Mouse (Mus musculus): ENCODE data around the gene Tmem235. TPM values are rescaled to one million over a fixed set of nuclear protein-coding genes. Genes with fewer than 3 reads are reported as not detected.
A peak's percentile ranks its signal among the peaks of the same experiment; 100 is the strongest.

Gene Tmem235
- polyA plus RNA-seq, 1 experiment from 2014 or later = not detected

- no peaks in the 10 kb centered on the region for H3K9me3 ChIP-seq (replicated peaks; ENCODE audit: control insufficient read depth, low read length)
- peaks cover 3% of the 10 kb centered on the region; the same call in 1 of the 2 replicates for H3K4me1 ChIP-seq (ENCODE audit: control insufficient read depth, insufficient read depth, low read length)
- H3K4me3 ChIP-seq (ENCODE audit: low read depth, low read length) = no peak overlapping the region
- H3K4me2 ChIP-seq (ENCODE audit: low read depth, low read length) = no peak overlapping the region
- H3K36me3 ChIP-seq (replicated peaks; ENCODE audit: control insufficient read depth, insufficient read depth, low read depth, low read length) = no peaks in the 10 kb centered on the region
- H3K9ac ChIP-seq (replicated peaks; ENCODE audit: low read length) = no peak overlapping the region
- ATAC-seq (replicated peaks; ENCODE audit: insufficient number of reproducible peaks, low FRiP score, low TSS enrichment, low read depth) = no peak
- no peak for DNase-seq (ENCODE audit: low spot score)
- 62% methylated on average over 12 of the region's 12 CpGs for WGBS
- H3K27ac ChIP-seq (replicated peaks; ENCODE audit: low read depth, low read length) = no peak overlapping the region
- H3K27me3 ChIP-seq (ENCODE audit: control insufficient read depth, insufficient read depth, low read length) = no peaks in the 10 kb centered on the region
Observed at GRCm38 (mm10) chr11:117871911-117872584, 11.5 kb downstream of the Tmem235 start.

- H3K27me3 ChIP-seq (ENCODE audit: control insufficient read depth, insufficient read depth, low read length) = no peaks in the 10 kb centered on the region
- H3K4me3 ChIP-seq (ENCODE audit: low read depth, low read length) = peak within 1 kb of the TSS; percentile 71
- H3K4me1 ChIP-seq (ENCODE audit: control insufficient read depth, insufficient read depth, low read length) = peaks cover 3% of the 10 kb centered on the region; the same call in 1 of the 2 replicates
- H3K9me3 ChIP-seq (replicated peaks; ENCODE audit: control insufficient read depth, low read length) = no peaks in the 10 kb centered on the region
- peak; percentile 57 for ATAC-seq (replicated peaks; ENCODE audit: insufficient number of reproducible peaks, low FRiP score, low TSS enrichment, low read depth)
- peak within 1 kb of the TSS; percentile 73 for H3K9ac ChIP-seq (replicated peaks; ENCODE audit: low read length)
- H3K27ac ChIP-seq (replicated peaks; ENCODE audit: low read depth, low read length) = no peak within 1 kb of the TSS; the same call in 1 of the 2 replicates
- H3K4me2 ChIP-seq (ENCODE audit: low read depth, low read length) = peak within 1 kb of the TSS; percentile 99
- H3K36me3 ChIP-seq (replicated peaks; ENCODE audit: control insufficient read depth, insufficient read depth, low read depth, low read length) = no peaks in the 10 kb centered on the region
- DNase-seq (ENCODE audit: low spot score) = peak; percentile 92
- 1% methylated on average over 51 of the region's 51 CpGs for WGBS
Observed at GRCm38 (mm10) chr11:117872861-117873608, 12.5 kb downstream of the Tmem235 start, which contains the start of gene Tha1. Gene Tha1, minus strand, starts transcription at chr11:117873481.

- no peaks in the 10 kb centered on the region for H3K9me3 ChIP-seq (replicated peaks; ENCODE audit: control insufficient read depth, low read length)
- H3K4me2 ChIP-seq (ENCODE audit: low read depth, low read length) = no peak overlapping the region
- no peak for ATAC-seq (replicated peaks; ENCODE audit: insufficient number of reproducible peaks, low FRiP score, low TSS enrichment, low read depth)
- 62% methylated on average over 4 of the region's 4 CpGs for WGBS
- H3K4me3 ChIP-seq (ENCODE audit: low read depth, low read length) = no peak overlapping the region
- H3K4me1 ChIP-seq (ENCODE audit: control insufficient read depth, insufficient read depth, low read length) = peaks cover 9% of the 10 kb centered on the region
- H3K27me3 ChIP-seq (ENCODE audit: control insufficient read depth, insufficient read depth, low read length) = no peaks in the 10 kb centered on the region; the same call in 1 of the 2 replicates
- no peaks in the 10 kb centered on the region for H3K36me3 ChIP-seq (replicated peaks; ENCODE audit: control insufficient read depth, insufficient read depth, low read depth, low read length)
- no peak overlapping the region for H3K27ac ChIP-seq (replicated peaks; ENCODE audit: low read depth, low read length)
- no peak for DNase-seq (ENCODE audit: low spot score)
- no peak overlapping the region for H3K9ac ChIP-seq (replicated peaks; ENCODE audit: low read length)
Observed at GRCm38 (mm10) chr11:117874419-117874818, 13.9 kb downstream of the Tmem235 start.

GRCm38 (mm10) chr11:117875681-117876080 is 15.1 kb downstream of the Tmem235 start:
- Histone ChIP-seq H3K4me3 (ENCODE audit: low read depth, low read length) (no peak overlapping the region), H3K27ac (replicated peaks; ENCODE audit: low read depth, low read length) (no peak overlapping the region), H3K27me3 (ENCODE audit: control insufficient read depth, insufficient read depth, low read length) (no peaks in the 10 kb centered on the region; the same call in 1 of the 2 replicates), H3K4me2 (ENCODE audit: low read depth, low read length) (no peak overlapping the region), H3K36me3 (replicated peaks; ENCODE audit: control insufficient read depth, insufficient read depth, low read depth, low read length) (no peaks in the 10 kb centered on the region), H3K9me3 (replicated peaks; ENCODE audit: control insufficient read depth, low read length) (no peaks in the 10 kb centered on the region), H3K9ac (replicated peaks; ENCODE audit: low read length) (no peak overlapping the region), H3K4me1 (ENCODE audit: control insufficient read depth, insufficient read depth, low read length) (peaks cover 9% of the 10 kb centered on the region)
- ATAC-seq (replicated peaks; ENCODE audit: insufficient number of reproducible peaks, low FRiP score, low TSS enrichment, low read depth) = no peak
- DNase-seq (ENCODE audit: low spot score) = no peak
- WGBS = 17% methylated on average over 6 of the region's 6 CpGs

- Histone ChIP-seq H3K4me2 (ENCODE audit: low read depth, low read length) (no peak overlapping the region; the same call in 1 of the 2 replicates), H3K27ac (replicated peaks; ENCODE audit: low read depth, low read length) (no peak overlapping the region), H3K9ac (replicated peaks; ENCODE audit: low read length) (no peak overlapping the region), H3K4me1 (ENCODE audit: control insufficient read depth, insufficient read depth, low read length) (peaks cover 8% of the 10 kb centered on the region; the same call in 1 of the 2 replicates), H3K4me3 (ENCODE audit: low read depth, low read length) (no peak overlapping the region), H3K27me3 (ENCODE audit: control insufficient read depth, insufficient read depth, low read length) (no peaks in the 10 kb centered on the region; the same call in 1 of the 2 replicates), H3K36me3 (replicated peaks; ENCODE audit: control insufficient read depth, insufficient read depth, low read depth, low read length) (no peaks in the 10 kb centered on the region), H3K9me3 (replicated peaks; ENCODE audit: control insufficient read depth, low read length) (no peaks in the 10 kb centered on the region)
- no peak; the same call in 1 of the 2 replicates for ATAC-seq (replicated peaks; ENCODE audit: insufficient number of reproducible peaks, low FRiP score, low TSS enrichment, low read depth)
- WGBS = 30% methylated on average over 13 of the region's 13 CpGs
- DNase-seq (ENCODE audit: low spot score) = no peak
Observed at GRCm38 (mm10) chr11:117877917-117878745, 17.6 kb downstream of the Tmem235 start.

GRCm38 (mm10) chr11:117878892-117879291 is 18.3 kb downstream of the Tmem235 start:
- no peak overlapping the region for H3K4me3 ChIP-seq (ENCODE audit: low read depth, low read length)
- no peaks in the 10 kb centered on the region; the same call in 1 of the 2 replicates for H3K27me3 ChIP-seq (ENCODE audit: control insufficient read depth, insufficient read depth, low read length)
- H3K4me2 ChIP-seq (ENCODE audit: low read depth, low read length) = peak overlapping the region; percentile 4; the same call in 1 of the 2 replicates
- H3K27ac ChIP-seq (replicated peaks; ENCODE audit: low read depth, low read length) = no peak overlapping the region
- peak; percentile 18 for DNase-seq (ENCODE audit: low spot score)
- no peaks in the 10 kb centered on the region for H3K36me3 ChIP-seq (replicated peaks; ENCODE audit: control insufficient read depth, insufficient read depth, low read depth, low read length)
- no peaks in the 10 kb centered on the region for H3K9me3 ChIP-seq (replicated peaks; ENCODE audit: control insufficient read depth, low read length)
- no peak overlapping the region for H3K9ac ChIP-seq (replicated peaks; ENCODE audit: low read length)
- peaks cover 8% of the 10 kb centered on the region; the same call in 1 of the 2 replicates for H3K4me1 ChIP-seq (ENCODE audit: control insufficient read depth, insufficient read depth, low read length)
- WGBS = 14% methylated on average over 8 of the region's 8 CpGs
- no peak for ATAC-seq (replicated peaks; ENCODE audit: insufficient number of reproducible peaks, low FRiP score, low TSS enrichment, low read depth)

- H3K9me3 ChIP-seq (replicated peaks; ENCODE audit: control insufficient read depth, low read length) = no peaks in the 10 kb centered on the region
- no peak overlapping the region for H3K4me3 ChIP-seq (ENCODE audit: low read depth, low read length)
- DNase-seq (ENCODE audit: low spot score) (no peak), ATAC-seq (replicated peaks; ENCODE audit: insufficient number of reproducible peaks, low FRiP score, low TSS enrichment, low read depth) (no peak)
- H3K4me1 ChIP-seq (ENCODE audit: control insufficient read depth, insufficient read depth, low read length) = peaks cover 8% of the 10 kb centered on the region; the same call in 1 of the 2 replicates
- no peak overlapping the region for H3K4me2 ChIP-seq (ENCODE audit: low read depth, low read length)
- H3K27me3 ChIP-seq (ENCODE audit: control insufficient read depth, insufficient read depth, low read length) = no peaks in the 10 kb centered on the region; the same call in 1 of the 2 replicates
- H3K9ac ChIP-seq (replicated peaks; ENCODE audit: low read length) = no peak overlapping the region; the same call in 1 of the 2 replicates
- H3K36me3 ChIP-seq (replicated peaks; ENCODE audit: control insufficient read depth, insufficient read depth, low read depth, low read length) = no peaks in the 10 kb centered on the region
- 66% methylated on average over 6 of the region's 6 CpGs for WGBS
- H3K27ac ChIP-seq (replicated peaks; ENCODE audit: low read depth, low read length) = no peak overlapping the region
Observed at GRCm38 (mm10) chr11:117879676-117880075, 19.1 kb downstream of the Tmem235 start.

Data from embryonic facial prominence, embryonic 11.5 days (tissue).